Mouse (Mus musculus): ENCODE measurements around the gene Ovol1.

Ovol1 gene

DNA sequence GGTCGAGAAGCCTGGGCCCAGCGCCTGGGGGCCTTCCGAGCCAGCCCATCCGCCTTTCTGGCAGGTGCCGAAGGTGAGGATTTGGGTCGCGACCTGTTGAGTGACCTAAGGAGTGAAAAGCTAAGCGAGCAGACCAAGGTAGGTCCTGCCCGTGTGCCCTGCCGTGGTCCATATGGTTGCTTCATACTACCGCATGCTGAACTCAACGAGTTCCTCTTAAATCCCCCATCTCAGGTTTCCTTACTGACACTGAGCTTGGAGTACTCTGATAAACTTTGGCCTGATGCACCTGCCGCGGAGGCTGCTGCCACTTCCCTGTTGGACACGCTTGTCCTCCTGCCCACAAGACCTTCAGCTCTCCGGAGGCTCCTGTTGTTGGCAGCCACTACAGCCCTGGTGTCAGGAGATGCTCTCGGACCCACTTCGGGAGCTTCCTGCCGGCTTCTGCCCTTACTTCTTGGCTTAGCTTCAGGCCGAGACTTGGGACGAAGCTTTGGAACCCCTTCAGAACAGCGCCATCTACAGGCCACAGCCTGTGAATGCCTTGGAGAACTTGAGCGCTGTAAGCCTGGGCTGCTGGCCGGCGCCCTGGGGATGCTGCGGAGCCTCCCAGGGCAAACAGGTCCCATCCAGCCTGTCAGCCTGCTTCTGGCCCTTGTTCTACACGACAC is 8.2 kb upstream of the Ovol1 start:
- DNase-seq (ENCODE audit: low spot score) = peak; percentile 57

DNA sequence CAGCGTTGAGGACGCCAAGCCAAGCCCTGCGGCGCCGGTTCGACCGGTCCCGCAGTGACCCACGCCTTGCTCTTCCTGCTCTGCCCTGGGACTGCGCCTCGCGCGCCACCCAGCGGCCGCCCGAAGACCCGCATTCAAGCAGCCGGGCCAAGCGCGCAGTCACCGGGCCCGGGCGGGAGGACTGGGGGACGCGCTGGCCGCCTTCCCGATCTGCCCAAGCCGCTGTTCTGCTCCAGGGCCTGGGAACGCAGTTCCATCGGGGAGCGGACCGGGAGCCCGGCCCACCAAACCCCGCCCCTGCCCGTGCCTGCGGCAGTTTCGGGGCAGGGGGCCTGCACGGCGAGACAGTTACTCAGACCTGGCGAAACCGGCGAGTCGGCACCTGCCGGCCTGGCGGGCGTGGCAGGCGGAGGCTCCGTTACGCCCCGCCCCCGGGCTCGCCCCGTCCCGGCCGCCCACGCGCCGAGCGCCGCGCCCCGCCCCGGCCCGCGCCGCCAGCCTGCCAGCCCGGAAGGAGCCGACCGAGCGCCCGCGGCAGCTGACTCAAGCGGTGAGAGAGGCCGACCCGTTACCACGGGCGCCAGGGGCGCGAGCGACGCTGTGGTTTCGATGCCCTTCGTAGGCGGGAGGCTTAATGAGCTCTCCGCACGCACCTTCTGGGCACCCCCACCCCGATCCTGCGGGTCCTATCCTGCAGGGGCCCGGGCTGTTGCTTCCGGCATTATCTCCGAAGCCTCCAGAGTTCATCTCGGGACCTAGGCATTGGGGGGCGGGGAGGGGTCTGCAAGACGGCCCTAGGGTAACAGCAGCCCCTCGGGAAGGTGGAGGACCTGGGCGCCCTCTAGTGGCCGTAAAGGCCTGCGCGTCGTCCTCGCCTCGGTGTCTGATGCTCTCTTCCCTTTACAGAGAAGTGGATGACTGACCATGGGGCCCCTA is 7.4 kb upstream of the Ovol1 start, which contains the start of gene Ap5b1:
TSS of gene Ap5b1 (plus strand) at position 492 of the 936 bp plus-strand sequence.
- peak; percentile 75 for DNase-seq (ENCODE audit: low spot score)

DNA sequence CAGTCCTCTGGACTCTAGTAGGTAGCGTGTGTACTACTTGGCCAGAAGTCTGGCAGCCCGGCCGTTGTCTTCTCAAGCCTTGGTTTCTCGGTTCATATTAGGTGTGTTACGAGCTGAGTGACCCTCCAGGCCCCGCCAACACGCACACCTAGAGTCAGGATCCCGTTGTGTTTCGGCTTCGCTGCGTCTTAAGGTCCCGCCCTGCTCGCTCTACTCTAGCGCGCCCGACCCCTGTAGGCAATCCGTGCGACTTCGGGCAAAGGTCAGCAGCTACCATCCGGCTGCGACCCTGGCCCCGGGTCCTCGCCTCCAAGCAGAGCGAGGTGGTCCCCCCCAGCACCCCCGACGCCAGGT is 6.7 kb upstream of the Ovol1 start:
- no peak for DNase-seq (ENCODE audit: low spot score)

DNA sequence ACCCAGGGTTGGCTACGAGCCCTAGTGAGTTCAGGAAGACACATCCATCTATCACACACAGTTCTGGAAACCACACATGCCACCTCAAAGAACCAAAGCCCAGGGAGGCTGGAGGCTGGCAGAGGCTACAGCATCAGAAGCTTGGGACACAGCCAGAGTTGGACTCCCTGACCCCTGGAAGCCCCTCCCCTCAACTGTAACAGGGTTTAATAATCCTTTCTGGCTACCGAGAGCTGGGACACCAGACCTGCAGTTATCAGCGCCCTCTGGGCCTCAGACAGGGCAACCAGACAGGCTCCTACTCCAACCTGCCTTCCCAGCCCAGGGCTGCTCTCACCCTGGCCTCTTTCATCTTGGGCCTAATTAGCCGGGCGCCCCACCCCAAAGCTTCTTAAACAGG is 5.9 kb upstream of the Ovol1 start:
- no peak for DNase-seq (ENCODE audit: low spot score)

DNA sequence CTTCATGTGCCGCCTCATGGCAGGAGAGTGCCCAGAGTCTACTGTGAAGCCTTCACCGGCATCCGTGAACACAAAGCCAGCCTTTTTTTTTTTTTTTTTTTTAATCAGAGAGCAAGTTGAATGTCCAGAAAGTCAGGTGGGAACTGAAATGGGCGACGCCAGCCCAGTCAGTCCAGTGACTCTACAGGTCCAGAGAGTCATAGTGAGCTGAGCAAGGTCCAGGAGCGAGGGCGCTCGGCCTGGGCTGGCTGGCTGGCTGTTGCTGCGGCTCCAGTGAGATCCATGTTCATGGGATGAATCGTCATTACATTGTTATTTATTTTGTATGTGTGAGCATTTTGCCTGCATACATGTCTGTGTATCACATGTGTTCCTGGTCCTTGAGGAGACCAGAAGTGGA is 2.3 kb upstream of the Ovol1 start:
- DNase-seq (ENCODE audit: low spot score) = no peak

DNA sequence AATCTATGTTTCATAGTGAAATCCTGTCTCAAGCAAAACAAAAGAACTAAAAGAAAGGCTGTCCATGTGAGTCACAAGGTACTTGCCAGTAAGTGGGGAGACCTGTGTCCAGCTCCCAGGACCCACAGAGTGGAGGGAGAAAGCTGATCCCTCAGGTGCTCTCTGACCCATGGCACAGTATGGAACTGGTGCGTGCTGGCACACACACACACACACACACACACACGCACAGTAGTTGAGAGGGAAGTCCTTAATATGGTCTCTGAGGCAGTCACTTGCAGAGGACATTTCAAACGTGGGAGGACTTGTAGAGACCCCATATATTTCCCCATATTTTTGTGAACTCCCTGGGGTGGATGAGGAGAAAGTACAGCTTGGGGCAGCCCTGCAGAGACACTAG is 1.4 kb upstream of the Ovol1 start:
- no peak for DNase-seq (ENCODE audit: low spot score)

DNA sequence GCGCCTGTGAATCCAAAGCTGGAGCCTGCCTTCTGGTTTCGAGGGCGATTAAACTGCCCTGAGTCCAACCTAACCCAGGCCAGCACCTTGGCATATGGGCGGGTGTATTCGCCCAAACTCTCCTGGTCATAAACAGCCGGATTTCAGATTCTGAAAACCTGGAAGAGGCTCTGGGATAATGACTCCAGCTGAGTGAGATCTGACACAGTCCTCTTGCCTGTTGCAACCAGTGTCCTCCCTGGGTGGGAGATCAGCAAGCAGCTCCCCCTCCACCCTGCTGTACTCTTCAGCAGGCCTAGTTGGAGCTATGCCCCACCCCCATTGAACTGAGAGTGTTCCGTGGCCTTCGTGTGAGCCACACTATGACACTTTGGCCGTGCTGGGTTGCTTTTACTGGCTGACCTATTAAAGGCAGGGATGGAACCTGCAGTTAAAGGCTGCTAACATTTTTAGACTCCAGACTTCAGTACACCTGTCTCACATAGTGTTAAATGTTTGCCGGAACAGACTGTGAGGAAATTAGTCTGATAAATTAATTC is 875 bp upstream of the Ovol1 start:
- DNase-seq (ENCODE audit: low spot score) = no peak

DNA sequence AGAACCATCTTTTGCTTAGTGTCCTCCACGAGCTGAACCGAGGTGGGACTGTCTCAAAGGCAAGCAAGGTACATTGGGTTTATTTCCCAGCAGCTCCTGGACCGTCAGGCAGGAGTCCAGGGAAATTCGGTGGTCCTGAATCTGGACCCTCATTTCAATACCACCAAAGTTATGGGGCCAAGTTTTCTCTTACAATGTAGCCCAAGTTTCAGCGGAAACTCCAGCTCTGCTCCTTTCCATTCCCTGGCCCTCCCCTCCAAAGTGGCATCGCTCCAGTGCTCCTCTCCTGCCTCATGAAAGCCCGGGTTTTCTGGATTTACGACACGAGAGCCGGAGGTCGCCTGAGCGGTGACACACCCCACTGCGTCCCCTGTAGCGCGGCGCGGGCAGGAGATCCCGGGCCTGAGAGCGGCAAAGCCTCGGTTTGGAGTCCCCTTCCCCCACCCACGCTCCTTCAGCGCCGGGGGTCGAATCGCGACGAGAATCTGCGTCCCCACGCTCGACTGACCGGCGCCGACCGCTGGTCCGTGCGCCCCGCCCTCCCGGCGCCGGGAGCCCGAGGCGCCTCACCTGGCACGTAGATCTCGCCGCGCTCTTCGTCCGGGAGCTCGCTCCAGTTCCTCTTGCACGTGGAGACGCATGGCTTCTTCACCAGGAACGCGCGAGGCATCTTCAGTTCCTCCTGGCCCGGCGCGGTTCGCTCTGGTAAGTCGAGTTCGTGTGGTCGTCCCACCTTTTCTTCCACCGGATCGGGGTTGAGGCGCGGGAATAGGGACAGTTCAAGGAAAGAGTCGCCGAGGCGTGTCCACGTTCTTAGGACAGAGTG is 602 bp downstream of the Ovol1 start:
- no peak for DNase-seq (ENCODE audit: low spot score)

DNA sequence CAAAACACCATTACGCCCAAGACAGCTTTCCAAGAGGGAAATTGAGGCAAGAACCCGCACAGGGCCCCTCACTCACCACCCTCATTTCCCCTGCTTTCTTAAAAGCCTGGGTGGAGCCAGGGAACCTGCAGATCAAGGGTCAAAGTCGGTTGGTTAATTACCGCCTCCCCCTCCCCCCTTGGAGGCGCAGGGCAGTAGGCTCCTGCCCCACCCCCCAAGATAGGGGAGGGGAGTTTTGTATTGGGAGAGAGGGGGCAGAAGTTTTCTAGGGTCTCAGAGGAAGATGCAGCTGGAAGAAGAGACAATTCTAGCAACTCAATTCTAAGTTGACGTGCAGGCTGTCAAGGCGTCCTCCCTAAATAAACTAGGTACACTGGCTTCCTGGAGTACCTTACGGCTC is 1.2 kb downstream of the Ovol1 start:
- DNase-seq (ENCODE audit: low spot score) = no peak

DNA sequence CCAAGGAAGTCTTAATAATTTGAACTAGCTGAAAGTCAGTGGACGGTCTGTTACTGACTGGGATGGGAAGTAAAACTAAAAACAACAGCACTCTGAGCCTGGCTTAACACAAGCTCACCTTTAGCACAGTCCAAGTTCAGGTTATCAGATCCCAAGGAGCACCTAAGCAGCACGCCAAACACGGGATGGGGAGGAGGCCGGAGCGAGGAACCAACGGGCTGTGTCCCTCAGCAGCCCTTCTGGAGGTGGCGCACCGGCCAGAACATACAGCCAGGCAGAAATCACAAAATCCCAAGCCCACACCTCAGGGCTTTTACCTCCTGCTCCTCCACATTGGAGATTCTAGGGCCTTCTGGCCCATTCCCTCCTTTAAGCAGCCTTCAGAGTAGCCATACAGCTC is 1.7 kb downstream of the Ovol1 start:
- DNase-seq (ENCODE audit: low spot score) = no peak

DNA sequence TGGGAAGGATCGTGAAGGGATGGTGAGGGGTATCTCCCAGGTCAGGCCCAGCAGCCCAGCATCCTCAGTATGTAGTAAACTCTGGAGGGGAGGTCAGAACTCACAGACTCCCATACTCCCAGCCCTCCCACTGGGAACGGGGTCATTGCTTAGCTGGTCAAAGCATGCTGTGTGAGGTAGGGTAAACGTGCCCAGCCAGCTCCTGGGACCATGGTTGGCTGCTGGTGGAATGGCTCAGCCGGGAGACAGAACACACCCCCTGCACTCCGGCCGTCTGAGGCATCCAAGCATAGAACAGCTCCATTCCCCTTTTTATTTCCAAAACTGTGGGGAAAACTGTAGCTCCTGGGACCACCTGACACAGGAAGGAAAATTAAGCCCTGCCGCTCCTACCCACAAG is 2.3 kb downstream of the Ovol1 start:
- no peak for DNase-seq (ENCODE audit: low spot score)

DNA sequence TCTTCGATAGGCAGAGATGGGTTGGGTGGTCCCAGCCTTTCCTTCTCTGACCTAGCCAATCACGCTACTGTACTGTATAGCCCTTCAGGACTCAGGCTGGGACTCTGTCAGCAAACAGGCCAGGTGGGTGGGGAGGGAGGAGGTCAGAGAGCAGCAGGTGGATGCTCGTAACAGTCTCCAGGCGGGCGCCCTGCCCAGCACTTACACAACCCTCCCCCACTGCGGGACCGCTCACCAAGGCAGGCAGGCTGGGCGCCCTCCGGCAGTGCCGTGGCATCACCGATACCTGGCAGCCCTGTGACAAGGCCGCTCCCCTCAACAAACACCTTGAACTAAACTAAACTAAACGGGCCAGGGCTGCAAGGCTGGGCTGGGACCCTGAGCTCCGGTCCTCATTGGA is 6.2 kb downstream of the Ovol1 start:
- no peak for DNase-seq (ENCODE audit: low spot score)

DNA sequence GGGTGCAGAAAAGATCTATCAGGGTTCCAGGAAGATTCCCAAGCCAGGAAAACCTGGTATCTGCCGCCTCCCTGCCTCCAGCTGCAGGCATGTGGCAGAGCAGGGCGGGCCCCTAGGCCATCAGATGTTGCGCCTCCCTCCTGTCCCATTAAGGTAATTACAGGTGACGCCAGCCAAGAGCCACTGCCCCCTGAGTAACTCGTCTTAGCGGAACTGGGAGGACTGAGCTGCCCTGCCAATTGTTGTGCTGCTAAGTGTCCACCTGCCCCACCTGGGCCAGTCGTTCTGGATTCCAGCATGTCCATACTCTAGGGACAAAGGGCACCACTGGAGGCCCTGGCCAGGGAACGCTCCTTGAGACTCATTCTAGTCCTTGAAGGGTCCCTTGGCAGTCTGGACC is 6.6 kb downstream of the Ovol1 start:
- DNase-seq (ENCODE audit: low spot score) = no peak

DNA sequence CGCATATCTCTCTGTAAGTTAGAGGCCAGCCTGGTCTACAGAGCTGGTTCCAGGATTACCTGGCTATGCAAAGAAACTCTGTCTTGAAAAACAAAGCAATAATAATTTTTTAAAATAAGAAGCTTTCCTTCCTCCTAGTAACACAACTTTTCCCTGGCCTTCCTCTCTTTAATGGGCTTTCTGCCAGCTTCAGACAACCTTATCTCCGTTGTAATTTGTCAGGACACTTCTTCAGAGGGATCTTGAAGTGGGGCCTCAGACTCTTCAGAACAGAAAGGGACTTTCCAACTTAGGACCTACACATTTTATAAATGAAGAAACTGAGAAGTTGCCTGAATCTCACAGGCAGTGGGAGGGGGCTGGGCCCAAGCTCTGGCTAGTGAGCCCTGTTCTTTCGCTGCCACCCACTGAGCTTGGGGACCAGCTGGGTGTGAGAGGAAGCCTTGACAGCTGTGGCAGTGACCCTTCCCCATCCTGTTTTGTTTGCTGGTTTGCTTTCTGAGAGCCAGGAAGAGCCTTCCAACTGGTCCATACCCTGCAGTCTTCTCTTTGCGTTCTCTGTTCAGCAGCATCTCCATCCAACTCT is 12.9 kb downstream of the Ovol1 start:
- DNase-seq (ENCODE audit: low spot score) = no peak

DNA sequence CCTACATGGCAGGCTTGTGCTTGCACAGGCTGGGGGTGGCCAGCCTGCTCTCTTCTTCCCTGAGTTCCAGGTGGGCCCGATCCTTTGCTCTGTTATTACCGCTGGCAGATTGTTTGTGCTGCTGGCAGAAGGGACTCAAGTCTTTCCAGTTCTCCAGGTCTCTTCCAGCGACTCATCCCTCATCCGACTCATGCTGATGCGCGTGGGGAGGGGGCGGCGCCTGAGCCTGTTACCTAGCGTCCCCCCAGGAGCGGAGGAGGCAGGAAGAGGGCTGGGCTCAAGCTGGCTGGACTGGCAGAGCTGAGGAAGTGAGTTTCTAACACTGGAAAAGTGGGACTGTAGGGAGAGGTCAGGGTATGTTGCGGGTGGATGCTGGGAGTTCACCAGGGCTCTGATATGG is 16.4 kb downstream of the Ovol1 start:
- no peak for DNase-seq (ENCODE audit: low spot score)

DNA sequence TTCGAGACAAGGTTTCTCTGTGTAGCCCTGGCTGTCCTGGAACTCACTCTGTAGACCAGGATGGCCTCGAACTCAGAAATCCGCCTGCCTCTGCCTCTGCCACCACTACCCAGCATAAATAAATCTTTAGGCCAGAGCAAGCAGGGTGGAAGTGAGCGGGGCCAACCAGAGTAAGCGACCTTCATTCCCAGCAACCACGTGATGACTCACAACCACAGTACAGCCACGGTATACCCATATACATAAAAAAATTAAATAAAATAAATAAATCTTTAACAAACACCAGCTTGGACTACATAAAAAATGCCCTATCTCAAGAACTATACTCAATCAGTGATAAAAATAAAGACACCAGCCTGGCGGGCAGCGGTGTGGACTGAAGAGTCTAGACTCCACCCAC is 17.1 kb downstream of the Ovol1 start:
- DNase-seq (ENCODE audit: low spot score) = no peak

DNA sequence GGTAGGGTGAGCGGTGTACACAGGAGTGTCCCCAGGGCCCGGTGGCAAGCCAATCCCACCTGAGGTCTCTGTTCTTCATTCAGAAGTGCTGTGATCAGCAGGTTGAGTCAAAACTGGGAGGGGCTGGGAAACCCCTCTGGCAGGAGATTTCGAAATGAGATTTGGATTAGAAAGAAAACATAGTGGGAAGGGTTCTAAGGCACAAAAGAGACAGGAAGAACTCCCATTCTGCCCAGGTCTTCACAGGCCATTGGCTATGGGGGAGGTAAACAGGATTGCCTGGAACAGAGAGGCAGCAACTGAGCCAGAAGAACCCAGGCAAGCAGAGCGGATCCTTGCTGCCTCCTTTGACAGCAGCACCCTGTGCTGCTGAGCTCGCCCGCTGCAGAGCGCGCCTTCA is 21.7 kb downstream of the Ovol1 start:
- DNase-seq (ENCODE audit: low spot score) = no peak

DNA sequence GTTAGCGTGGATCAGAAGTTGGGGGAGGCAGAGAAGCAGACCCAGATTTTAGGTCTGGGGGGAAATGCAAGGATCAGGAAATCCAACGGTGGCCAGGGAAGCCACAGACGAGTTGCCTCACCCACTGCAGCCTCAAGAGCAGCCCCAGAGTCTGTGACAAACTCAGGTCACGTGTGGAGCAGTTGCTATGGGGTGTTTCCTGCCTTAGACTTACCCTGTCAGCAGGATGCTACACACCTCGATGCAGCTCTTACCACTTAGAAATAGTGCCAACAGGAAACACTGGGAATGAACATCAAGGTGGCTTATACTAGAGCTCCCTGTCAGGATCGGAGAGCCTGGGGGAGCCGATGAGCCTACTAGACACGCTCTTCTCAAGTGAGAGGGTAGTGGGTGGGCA is 27.9 kb downstream of the Ovol1 start:
- no peak for DNase-seq (ENCODE audit: low spot score)

DNA sequence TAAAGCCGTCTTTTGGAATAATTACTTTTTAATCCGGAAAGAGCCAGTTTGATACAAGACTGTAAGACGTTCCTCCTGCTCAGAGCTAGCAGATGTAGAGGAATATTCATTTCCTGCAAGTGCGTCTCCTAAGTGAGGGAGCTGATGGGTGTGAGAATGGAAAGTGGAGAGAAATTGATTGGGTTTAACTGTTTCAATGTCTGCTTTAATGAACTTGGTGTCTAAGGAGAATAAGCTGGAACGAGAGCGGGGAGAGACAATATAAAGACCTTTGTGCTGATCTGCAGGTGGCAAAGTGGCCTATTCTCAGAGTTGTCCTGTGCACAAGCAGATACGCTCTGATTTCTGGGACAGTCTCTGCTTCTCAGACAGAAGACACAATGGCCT is 30.3 kb downstream of the Ovol1 start:
- no peak for DNase-seq (ENCODE audit: low spot score)

DNA sequence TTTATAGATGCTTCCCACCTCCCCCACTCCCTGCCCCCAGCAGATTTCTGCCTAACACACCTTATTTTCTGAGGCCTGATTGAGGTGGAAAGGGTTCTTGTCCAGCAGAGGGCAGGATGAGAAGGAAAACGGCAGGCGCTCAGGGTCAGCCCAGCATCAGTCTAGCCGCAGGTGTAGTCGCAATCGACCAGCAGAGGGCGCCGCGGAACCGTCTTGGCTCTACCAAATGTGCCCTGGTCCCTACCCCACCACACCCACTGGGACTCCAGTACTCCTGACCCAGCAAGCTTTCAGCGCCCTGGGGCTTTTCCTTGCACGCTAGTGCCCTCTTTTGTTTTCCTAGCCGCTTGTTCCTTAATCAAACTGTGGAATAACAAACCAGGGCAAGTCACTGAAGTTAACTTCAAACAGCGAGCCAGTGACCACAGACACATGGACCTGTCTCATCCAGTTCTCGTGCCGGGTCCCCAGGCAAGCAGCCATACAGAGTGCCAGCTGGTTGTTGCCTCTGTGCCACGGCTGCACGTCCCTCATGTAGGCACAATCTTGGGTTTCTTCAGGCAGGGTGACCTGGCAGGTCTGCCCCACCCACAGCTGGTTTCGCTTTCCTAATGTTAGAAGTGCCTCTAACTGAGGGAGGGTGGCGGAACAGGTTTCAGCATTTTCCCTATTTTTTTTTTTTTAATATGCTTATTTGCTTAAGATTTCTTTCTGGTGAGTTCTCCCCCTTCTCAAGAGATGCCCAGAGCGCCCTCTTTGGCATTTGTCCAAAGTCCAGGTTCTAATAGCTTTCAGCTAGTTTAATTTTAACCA is 30.9 kb downstream of the Ovol1 start:
- peak; percentile 80 for DNase-seq (ENCODE audit: low spot score)

DNA sequence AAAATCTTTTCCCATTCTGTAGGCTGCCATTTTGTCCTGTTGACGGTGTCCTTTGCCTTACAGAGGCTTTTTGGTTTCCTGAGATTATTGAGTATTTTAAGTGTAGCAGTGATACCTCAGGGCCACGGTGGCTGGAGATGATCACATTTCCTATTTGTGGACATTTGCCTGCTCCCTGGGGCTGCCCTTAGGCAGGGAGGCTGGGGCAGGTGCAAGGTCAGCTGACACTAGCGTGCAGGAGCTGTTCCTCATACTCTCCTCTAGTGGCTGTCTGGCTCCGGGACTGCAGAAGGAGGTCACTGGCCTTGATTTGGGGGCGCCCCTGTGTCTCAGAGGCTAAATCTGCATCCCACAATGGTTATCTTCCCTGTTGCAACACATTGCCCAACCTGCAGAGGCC is 35.2 kb downstream of the Ovol1 start:
- DNase-seq (ENCODE audit: low spot score) = no peak

Measured in left cerebral cortex, adult 11 months (tissue).